Mouse (Mus musculus): ENCODE measurements around the gene Cdk1. TPM values are rescaled to one million over a fixed set of nuclear protein-coding genes. Genes with fewer than 3 reads are reported as not detected.
"Not testable (repeated sequence)": the region's sequence is repeated elsewhere in the genome, so short reads cannot be mapped to it uniquely, and the experiment has no call there.

Cdk1 gene
- polyA plus RNA-seq, 1 experiment from 2014 or later: 54.8 TPM

DNA sequence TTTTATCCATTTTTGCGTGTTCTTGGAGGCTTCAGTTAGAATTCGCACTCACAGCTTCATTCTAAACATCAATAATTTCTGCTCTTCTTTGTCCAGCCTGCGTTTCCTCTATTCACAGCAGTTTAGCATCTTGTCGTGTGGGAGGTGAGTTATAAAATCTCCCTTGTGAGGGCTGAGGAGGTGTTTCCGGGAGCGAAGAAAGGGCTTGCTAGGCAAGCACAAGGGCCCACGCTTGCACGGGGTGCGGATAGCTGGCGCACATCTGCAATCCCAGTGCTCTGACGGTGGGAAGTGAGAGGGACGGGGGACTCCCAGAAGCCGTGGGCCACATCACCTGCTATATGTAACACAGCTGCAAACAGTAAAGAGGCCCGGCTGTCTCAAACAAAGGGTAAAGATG lies 19.3 kb upstream of the Cdk1 start:
- no peak overlapping the region for H3K27ac ChIP-seq (replicated peaks)
- no peaks in the 10 kb centered on the region for H3K4me1 ChIP-seq
- no peak overlapping the region for H3K9ac ChIP-seq (replicated peaks)
- 75% methylated on average over 14 of the region's 14 CpGs for WGBS
- no peak overlapping the region for H3K4me3 ChIP-seq (replicated peaks)
- no peak for ATAC-seq (ENCODE audit: low FRiP score)
- H3K36me3 ChIP-seq: no peaks in the 10 kb centered on the region
- no peaks in the 10 kb centered on the region for H3K27me3 ChIP-seq (replicated peaks)
- H3K9me3 ChIP-seq (replicated peaks): no peaks in the 10 kb centered on the region
- H3K4me2 ChIP-seq: no peak overlapping the region

- H3K4me3 ChIP-seq (replicated peaks): no peak overlapping the region
- H3K9ac ChIP-seq (replicated peaks): no peak overlapping the region
- 19% methylated on average over 10 of the region's 10 CpGs for whole genome bisulfite sequencing
- no peaks in the 10 kb centered on the region for H3K9me3 ChIP-seq (replicated peaks)
- no peaks in the 10 kb centered on the region for H3K36me3 ChIP-seq
- no peaks in the 10 kb centered on the region for H3K27me3 ChIP-seq (replicated peaks)
- H3K27ac ChIP-seq (replicated peaks): no peak overlapping the region
- H3K4me1 ChIP-seq: no peaks in the 10 kb centered on the region
- no peak for ATAC-seq (ENCODE audit: low FRiP score)
- H3K4me2 ChIP-seq: no peak overlapping the region
Measured at GRCm38 (mm10) chr10:69371441-69371840, 18.7 kb upstream of the Cdk1 start.

DNA sequence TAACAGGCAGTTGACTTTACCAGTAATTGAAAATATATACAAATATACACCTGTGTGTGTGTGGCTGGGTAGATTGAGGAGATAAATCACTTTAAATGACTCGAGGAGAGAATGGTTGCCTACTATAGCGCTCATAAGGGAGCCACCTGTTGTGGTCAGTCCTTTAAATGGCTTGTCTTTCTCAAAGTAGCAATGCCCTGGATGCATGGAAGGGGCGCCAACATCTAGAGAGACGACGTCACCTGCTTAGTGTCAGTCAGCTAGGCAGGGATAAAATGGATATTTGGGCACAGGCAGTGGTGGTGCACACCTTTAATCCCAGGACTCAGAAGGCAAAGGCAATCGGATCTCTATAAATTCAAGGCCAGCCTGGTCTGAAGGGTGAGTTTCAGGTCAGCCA lies 16.6 kb upstream of the Cdk1 start:
- no peaks in the 10 kb centered on the region for H3K4me1 ChIP-seq
- no peak overlapping the region for H3K4me2 ChIP-seq
- ATAC-seq (ENCODE audit: low FRiP score): no peak
- no peak overlapping the region for H3K27ac ChIP-seq (replicated peaks)
- no peak overlapping the region for H3K4me3 ChIP-seq (replicated peaks)
- no peaks in the 10 kb centered on the region for H3K27me3 ChIP-seq (replicated peaks)
- H3K9ac ChIP-seq (replicated peaks): no peak overlapping the region
- 82% methylated on average over 6 of the region's 6 CpGs for WGBS
- H3K9me3 ChIP-seq (replicated peaks): no peaks in the 10 kb centered on the region
- no peaks in the 10 kb centered on the region for H3K36me3 ChIP-seq

GRCm38 (mm10) chr10:69366877-69367387 lies 14.2 kb upstream of the Cdk1 start:
- WGBS: 84% methylated on average over 13 of the region's 13 CpGs
- H3K9ac ChIP-seq (replicated peaks): no peak overlapping the region
- no peaks in the 10 kb centered on the region for H3K4me1 ChIP-seq
- H3K27ac ChIP-seq (replicated peaks): no peak overlapping the region
- no peaks in the 10 kb centered on the region for H3K36me3 ChIP-seq
- no peak overlapping the region for H3K4me3 ChIP-seq (replicated peaks)
- ATAC-seq (ENCODE audit: low FRiP score): no peak
- H3K4me2 ChIP-seq: no peak overlapping the region
- no peaks in the 10 kb centered on the region for H3K9me3 ChIP-seq (replicated peaks)
- no peaks in the 10 kb centered on the region for H3K27me3 ChIP-seq (replicated peaks)

DNA sequence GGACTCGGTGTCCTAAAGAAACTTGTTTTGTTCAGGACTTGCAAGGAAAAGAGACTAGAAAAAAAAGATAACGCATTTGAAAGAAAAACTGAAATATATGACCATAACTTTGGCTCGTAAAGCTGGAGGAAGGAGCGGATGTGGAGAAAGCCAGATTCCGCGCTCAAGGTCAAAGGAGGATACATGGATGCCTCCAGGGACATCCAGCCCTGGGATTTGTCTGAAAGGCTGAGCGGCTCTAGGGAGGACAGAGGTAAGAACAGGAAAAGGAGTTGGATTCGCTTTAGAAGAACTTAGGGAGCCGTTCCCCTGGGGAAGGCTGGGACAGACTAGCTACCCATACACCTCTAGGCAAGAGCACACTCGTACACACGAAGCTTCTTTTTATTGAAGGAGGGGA lies 13.5 kb upstream of the Cdk1 start:
- no peak for ATAC-seq (ENCODE audit: low FRiP score)
- Histone ChIP-seq H3K4me2 (no peak overlapping the region), H3K27me3 (replicated peaks) (no peaks in the 10 kb centered on the region), H3K27ac (replicated peaks) (no peak overlapping the region), H3K9ac (replicated peaks) (no peak overlapping the region), H3K36me3 (no peaks in the 10 kb centered on the region), H3K4me3 (replicated peaks) (no peak overlapping the region), H3K9me3 (replicated peaks) (no peaks in the 10 kb centered on the region), H3K4me1 (no peaks in the 10 kb centered on the region)
- WGBS: 83% methylated on average over 11 of the region's 11 CpGs

DNA sequence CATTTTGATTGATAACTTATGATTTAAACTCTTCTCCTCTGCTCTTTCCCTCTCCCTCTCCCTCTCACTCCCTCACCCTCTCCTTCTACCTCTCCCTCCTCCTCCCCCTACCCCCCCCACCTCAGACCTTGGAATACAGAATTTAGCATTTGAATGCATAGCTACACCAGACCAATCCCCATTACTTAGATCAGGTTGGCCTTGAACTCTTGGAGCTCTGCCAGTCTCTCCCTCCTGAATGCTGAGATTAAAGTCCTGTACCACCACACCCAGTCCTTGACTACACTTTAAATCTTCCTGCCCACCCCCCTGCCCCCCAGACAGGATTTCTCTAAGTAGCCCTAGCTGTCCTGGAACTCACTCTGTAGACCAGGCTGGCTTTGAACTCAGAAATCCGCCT lies 6.9 kb upstream of the Cdk1 start:
- H3K4me3 ChIP-seq (replicated peaks): no peak overlapping the region
- H3K36me3 ChIP-seq: no peaks in the 10 kb centered on the region
- ATAC-seq (ENCODE audit: low FRiP score): no peak
- no peak overlapping the region for H3K4me2 ChIP-seq
- no peaks in the 10 kb centered on the region for H3K27me3 ChIP-seq (replicated peaks)
- H3K27ac ChIP-seq (replicated peaks): no peak overlapping the region
- WGBS: 83% methylated on average over 1 of the region's 1 CpGs
- H3K9ac ChIP-seq (replicated peaks): no peak overlapping the region
- H3K9me3 ChIP-seq (replicated peaks): no peaks in the 10 kb centered on the region
- no peaks in the 10 kb centered on the region for H3K4me1 ChIP-seq

GRCm38 (mm10) chr10:69353086-69353479 lies 345 bp upstream of the Cdk1 start:
- Histone ChIP-seq H3K4me3 (replicated peaks) (peak overlapping the region; percentile 59), H3K4me2 (peak overlapping the region; percentile 98), H3K4me1 (peaks cover 19% of the 10 kb centered on the region)
- not testable (repeated sequence) for H3K27me3 ChIP-seq (replicated peaks); H3K27ac ChIP-seq (replicated peaks); H3K9ac ChIP-seq (replicated peaks); H3K36me3 ChIP-seq; ATAC-seq (ENCODE audit: low FRiP score); H3K9me3 ChIP-seq (replicated peaks)
- 38% methylated on average over 5 of the region's 5 CpGs for WGBS

DNA sequence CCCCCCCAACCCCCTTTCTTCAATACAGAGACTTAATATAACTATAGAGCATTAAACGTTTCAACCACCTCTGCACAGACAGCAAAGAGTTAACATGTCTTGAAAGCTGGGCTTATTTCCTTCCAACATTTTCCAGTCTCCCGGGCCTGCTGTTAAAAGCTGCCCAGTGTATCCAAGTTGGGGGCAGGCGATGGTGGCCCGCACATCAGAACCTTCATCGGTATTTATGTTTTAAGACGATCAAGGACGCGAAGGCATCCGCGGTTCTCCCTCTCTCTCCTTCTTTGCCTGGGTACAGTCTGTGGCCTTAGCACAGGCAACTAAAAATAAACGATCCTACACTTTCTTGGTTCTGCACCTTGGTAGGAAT lies 911 bp downstream of the Cdk1 start:
- H3K9me3 ChIP-seq (replicated peaks): no peaks in the 10 kb centered on the region
- no peaks in the 10 kb centered on the region for H3K36me3 ChIP-seq
- ATAC-seq (ENCODE audit: low FRiP score): no peak
- no peaks in the 10 kb centered on the region for H3K27me3 ChIP-seq (replicated peaks)
- peak overlapping the region; percentile 50 for H3K9ac ChIP-seq (replicated peaks)
- WGBS: under 1% methylated on average over 11 of the region's 11 CpGs
- H3K4me1 ChIP-seq: peaks cover 19% of the 10 kb centered on the region
- H3K27ac ChIP-seq (replicated peaks): peak overlapping the region; percentile 63
- peak overlapping the region; percentile 98 for H3K4me2 ChIP-seq
- peak overlapping the region; percentile 59 for H3K4me3 ChIP-seq (replicated peaks)

- Histone ChIP-seq H3K4me3 (replicated peaks) (peak overlapping the region; percentile 59), H3K27ac (replicated peaks) (no peak overlapping the region), H3K9ac (replicated peaks) (no peak overlapping the region)
Measured at GRCm38 (mm10) chr10:69351071-69351841, 1.5 kb downstream of the Cdk1 start.

GRCm38 (mm10) chr10:69348206-69348605 lies 4.5 kb downstream of the Cdk1 start:
- peaks cover 19% of the 10 kb centered on the region for H3K4me1 ChIP-seq
- H3K4me3 ChIP-seq (replicated peaks): no peak overlapping the region
- 68% methylated on average over 8 of the region's 8 CpGs for WGBS
- H3K4me2 ChIP-seq: no peak overlapping the region
- no peaks in the 10 kb centered on the region for H3K9me3 ChIP-seq (replicated peaks)
- no peak overlapping the region for H3K9ac ChIP-seq (replicated peaks)
- no peak for ATAC-seq (ENCODE audit: low FRiP score)
- no peaks in the 10 kb centered on the region for H3K36me3 ChIP-seq
- no peak overlapping the region for H3K27ac ChIP-seq (replicated peaks)
- no peaks in the 10 kb centered on the region for H3K27me3 ChIP-seq (replicated peaks)

More at GRCm38 (mm10) chr10:69351071-69351841, 1.5 kb downstream of the Cdk1 start:
- 31% methylated on average over 12 of the region's 12 CpGs for WGBS
- H3K27me3 ChIP-seq (replicated peaks): no peaks in the 10 kb centered on the region
- no peaks in the 10 kb centered on the region for H3K36me3 ChIP-seq
- no peaks in the 10 kb centered on the region for H3K9me3 ChIP-seq (replicated peaks)
- peaks cover 19% of the 10 kb centered on the region for H3K4me1 ChIP-seq
- ATAC-seq (ENCODE audit: low FRiP score): no peak
- H3K4me2 ChIP-seq: peak overlapping the region; percentile 98

- 91% methylated on average over 9 of the region's 9 CpGs for WGBS
- Histone ChIP-seq H3K4me3 (replicated peaks) (no peak overlapping the region), H3K4me1 (no peaks in the 10 kb centered on the region), H3K4me2 (no peak overlapping the region), H3K9ac (replicated peaks) (no peak overlapping the region), H3K9me3 (replicated peaks) (no peaks in the 10 kb centered on the region), H3K27me3 (replicated peaks) (no peaks in the 10 kb centered on the region), H3K36me3 (no peaks in the 10 kb centered on the region), H3K27ac (replicated peaks) (no peak overlapping the region)
- no peak for ATAC-seq (ENCODE audit: low FRiP score)
Measured at GRCm38 (mm10) chr10:69342328-69342727, 10.4 kb downstream of the Cdk1 start.

DNA sequence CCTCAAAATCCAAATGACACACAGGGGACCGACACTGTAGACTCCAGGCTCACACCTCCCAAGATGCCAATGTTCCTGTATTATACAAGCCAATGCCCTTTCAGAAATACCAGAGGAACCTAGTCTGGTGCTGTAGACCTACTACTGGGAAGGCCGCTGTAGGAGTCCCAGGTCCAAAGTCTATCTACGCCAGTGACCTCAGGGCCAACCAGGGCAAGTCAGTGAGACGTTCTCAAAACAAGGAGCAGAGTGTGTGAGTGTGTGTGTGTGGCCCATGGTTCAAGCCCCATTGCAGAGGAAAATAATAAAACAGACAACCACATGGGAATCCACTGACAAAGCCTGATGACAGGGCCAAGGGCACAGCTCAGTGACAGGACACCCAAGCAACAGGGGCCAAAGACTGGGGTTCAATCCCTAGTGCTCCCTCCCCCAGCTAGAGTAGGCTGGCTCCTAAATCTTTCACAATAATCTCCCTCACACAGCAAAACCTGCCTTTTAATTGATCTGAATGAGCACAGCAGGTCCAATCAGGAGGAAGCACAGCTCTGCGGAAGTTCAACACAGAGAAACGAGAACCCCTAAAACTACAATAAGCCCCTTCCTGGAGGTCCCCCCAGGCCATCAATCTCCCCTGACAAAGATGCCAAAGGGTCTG lies 11.0 kb downstream of the Cdk1 start:
- Histone ChIP-seq H3K9me3 (replicated peaks) (no peaks in the 10 kb centered on the region), H3K4me1 (no peaks in the 10 kb centered on the region), H3K27me3 (replicated peaks) (no peaks in the 10 kb centered on the region), H3K4me2 (no peak overlapping the region), H3K36me3 (no peaks in the 10 kb centered on the region), H3K27ac (replicated peaks) (no peak overlapping the region), H3K4me3 (replicated peaks) (no peak overlapping the region), H3K9ac (replicated peaks) (no peak overlapping the region)
- ATAC-seq (ENCODE audit: low FRiP score): no peak
- WGBS: 62% methylated on average over 6 of the region's 6 CpGs

Data from neural tube, embryonic 15.5 days (tissue).